9 mouse cellular contexts compared by ENCODE assay signal in the genomic region with DNA sequence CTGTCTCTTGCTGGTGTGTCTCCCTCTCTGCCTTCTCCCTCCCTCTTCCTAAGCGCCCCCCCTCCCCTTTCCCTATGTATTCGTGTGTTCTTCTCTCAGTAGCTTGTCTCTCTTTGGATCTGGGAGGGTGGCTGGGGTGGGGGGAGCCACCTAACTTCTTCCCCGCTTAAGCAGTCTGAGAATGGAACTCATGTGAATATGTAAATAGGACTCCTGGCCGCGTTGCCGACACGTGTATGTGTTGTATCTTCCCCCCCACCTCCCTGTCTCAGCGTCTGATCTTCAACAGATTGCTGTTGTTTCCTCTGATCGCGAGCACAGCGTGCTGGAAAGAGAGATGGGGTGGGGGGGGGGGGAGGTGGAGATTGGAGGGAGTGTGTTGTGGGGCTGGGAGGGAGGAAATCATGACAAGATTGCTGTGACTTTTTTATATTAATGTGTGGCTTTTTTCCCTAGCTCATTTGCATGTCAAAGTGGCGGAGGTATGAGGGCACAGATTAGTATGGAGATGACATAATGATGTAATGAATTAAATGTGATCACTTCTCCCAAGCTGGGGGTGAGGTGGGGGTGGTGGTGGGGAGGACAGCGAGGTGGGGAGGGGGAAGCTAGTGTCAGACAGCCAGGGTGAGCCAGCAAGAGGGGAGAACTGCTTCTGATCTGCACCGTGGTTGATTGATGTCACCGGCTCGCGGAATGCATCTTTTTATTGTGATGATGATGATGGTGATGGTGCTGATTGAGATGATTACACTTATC. TPM values are rescaled to one million over a fixed set of nuclear protein-coding genes. Genes with fewer than 3 reads are reported as not detected.
DNase-seq lines count a peak whose midpoint lies in the region; ATAC-seq lines count a peak whose summit lies in the region.
"Had no signal": no experiment of that assay in that cellular context is flagged by ENCODE, and none has a peak within 500 bp of the region (broad histone marks: within the 10 kb centered on the region; RNA-seq: fewer than 3 reads in every experiment).

No protein-coding gene starts in this region.

- WGBS in heart, embryonic 15.5 days = 2% methylated on average over 17 of the region's 17 CpGs
- under 1% methylated on average over 17 of the region's 17 CpGs for WGBS in hindbrain, embryonic 16.5 days
- under 1% methylated on average over 17 of the region's 17 CpGs for WGBS in neural tube, embryonic 12.5 days

- H3K9ac ChIP-seq in heart, embryonic 15.5 days = no peak overlapping the region
- peak overlapping the region; percentile 19 for H3K9ac ChIP-seq in hindbrain, embryonic 16.5 days (ENCODE audit: low read depth, low read length)
- 0 out of 2 replicates have a peak overlapping the region, but pooled peaks have one; percentile 38 for H3K9ac ChIP-seq in neural tube, embryonic 12.5 days

- H3K4me2 ChIP-seq in heart, embryonic 15.5 days = peak overlapping the region; percentile 56
- H3K4me2 ChIP-seq in hindbrain, embryonic 16.5 days (ENCODE audit: low read length) = peak overlapping the region; percentile 52
- peak overlapping the region; percentile 62 for H3K4me2 ChIP-seq in neural tube, embryonic 12.5 days (replicated peaks)

- no peaks in the 10 kb centered on the region for H3K36me3 ChIP-seq in heart, embryonic 15.5 days
- no peaks in the 10 kb centered on the region for H3K36me3 ChIP-seq in hindbrain, embryonic 16.5 days (ENCODE audit: control insufficient read depth, insufficient read depth, low read length)
- H3K36me3 ChIP-seq in neural tube, embryonic 12.5 days = no peaks in the 10 kb centered on the region

- H3K4me1 ChIP-seq in heart, embryonic 15.5 days (replicated peaks) = peaks cover 19% of the 10 kb centered on the region
- H3K4me1 ChIP-seq in hindbrain, embryonic 16.5 days (ENCODE audit: control insufficient read depth, insufficient read depth, low read depth, low read length) = peaks cover 13% of the 10 kb centered on the region
- peaks cover 19% of the 10 kb centered on the region for H3K4me1 ChIP-seq in neural tube, embryonic 12.5 days

- peak overlapping the region; percentile 25 for H3K4me3 ChIP-seq in heart, embryonic 15.5 days
- peak overlapping the region; percentile 26 for H3K4me3 ChIP-seq in hindbrain, embryonic 16.5 days (ENCODE audit: low read length)
- peak overlapping the region; percentile 21 for H3K4me3 ChIP-seq in neural tube, embryonic 12.5 days

- no peak overlapping the region for H3K27ac ChIP-seq in heart, embryonic 15.5 days
- H3K27ac ChIP-seq in hindbrain, embryonic 16.5 days (ENCODE audit: low read depth, low read length) = peak overlapping the region; percentile 54
- 0 out of 2 replicates have a peak overlapping the region, but pooled peaks have one; percentile 39 for H3K27ac ChIP-seq in neural tube, embryonic 12.5 days

- DNase-seq in heart, adult 18-20 months = no peak
- peak; percentile 71 for DNase-seq in embryo, embryonic 11 days
- no peak for DNase-seq in layer of hippocampus, adult 9-11 months
- no peak for DNase-seq in ovary, postnatal 36 days (ENCODE audit: low spot score)
- no peak for DNase-seq in layer of hippocampus, adult 8-10 months (ENCODE audit: low spot score in 2 of 2)
- DNase-seq: kidney, postnatal 10 days had no signal

- peaks cover 33% of the 10 kb centered on the region for H3K27me3 ChIP-seq in heart, embryonic 15.5 days
- H3K27me3 ChIP-seq in hindbrain, embryonic 16.5 days (replicated peaks; ENCODE audit: control insufficient read depth, insufficient read depth, low read length) = peaks cover 9% of the 10 kb centered on the region
- peaks cover 10% of the 10 kb centered on the region for H3K27me3 ChIP-seq in neural tube, embryonic 12.5 days (replicated peaks)

- H3K9me3 ChIP-seq in heart, embryonic 15.5 days (replicated peaks) = no peaks in the 10 kb centered on the region
- no peaks in the 10 kb centered on the region for H3K9me3 ChIP-seq in hindbrain, embryonic 16.5 days (ENCODE audit: control insufficient read depth, low read length)
- no peaks in the 10 kb centered on the region for H3K9me3 ChIP-seq in neural tube, embryonic 12.5 days

- no peak for ATAC-seq in heart, embryonic 15.5 days (replicated peaks; ENCODE audit: insufficient number of reproducible peaks, insufficient read depth, low FRiP score, low read depth)
- ATAC-seq in hindbrain, embryonic 16.5 days = peak; percentile 72
- ATAC-seq in neural tube, embryonic 12.5 days (ENCODE audit: low FRiP score, low read depth) = peak; percentile 49

RNA-seq across cellular contexts. Expression of a gene that starts 0.5 kb away (rescaled TPM):
- 4.4 and 6.3 TPM in 2 replicates for polyA plus RNA-seq in heart, embryonic 15.5 days (2015; fragmentation: Nextera tagmentation; extraction: Ambion mirVana)
- total RNA-seq in heart, adult 18-20 months (2021) = 1 to 10 TPM; 6.7 to 7.9 TPM
- polyA plus RNA-seq in hindbrain, embryonic 16.5 days (2015; fragmentation: Nextera tagmentation; extraction: Ambion mirVana) = 17.8 and 20.3 TPM in 2 replicates
- 38.7 and 47.6 TPM in 2 replicates for polyA plus RNA-seq in neural tube, embryonic 12.5 days (2016; fragmentation: Nextera tagmentation; extraction: Ambion mirVana)
- 1 to 10 TPM; 4.5 to 7.6 (median 6.7) TPM for total RNA-seq in layer of hippocampus, adult 8-10 months (2022)
